Mouse (Mus musculus) cerebellum, adult 2 months (tissue): Measurements from ENCODE around the gene Nus1.

Experiments used
- CTCF ChIP-seq: fragments of 200-500 bp; IDR thresholded peaks from 2 replicates; pipeline ENCODE4 v1.5.1; 2011; ENCODE audit warnings: low read depth, mild to moderate bottlenecking, control low read depth, low read length, moderate library complexity, borderline replicate concordance; ENCODE audit not compliant: insufficient read depth
- POLR2A ChIP-seq: fragments of 200-500 bp; IDR thresholded peaks from 2 replicates; pipeline ENCODE4 v1.6.1; 2011; ENCODE audit warnings: low read length, control low read depth, borderline replicate concordance; ENCODE audit not compliant: insufficient read depth

GRCm38 (mm10) chr10:52407526-52407925 is 9.8 kb upstream of the Nus1 start:
- TF ChIP-seq POLR2A (no peak), CTCF (no peak)
